Mouse (Mus musculus): ENCODE data around the gene C2.
"Not testable (repeated sequence)": the region's sequence is repeated elsewhere in the genome, so short reads cannot be mapped to it uniquely, and the experiment has no call there.

The C2 gene

GRCm38 (mm10) chr17:34830776-34831175 lies 67.3 kb downstream of the C2 start:
- not testable (repeated sequence) for DNase-seq

- no peak for DNase-seq
These were observed 83.2 kb downstream of the C2 start for GRCm38 (mm10) chr17:34814818-34815370.

- DNase-seq = peak in 1 of 2 experiments; percentile 40
These were observed 84.3 kb downstream of the C2 start for GRCm38 (mm10) chr17:34813747-34814146.

Measured in spleen, adult 18-20 months (tissue).